Mouse (Mus musculus): ENCODE measurements around the gene Rad21l.
"Not testable (repeated sequence)": the region's sequence is repeated elsewhere in the genome, so short reads cannot be mapped to it uniquely, and the experiment has no call there.

Gene Rad21l

DNA sequence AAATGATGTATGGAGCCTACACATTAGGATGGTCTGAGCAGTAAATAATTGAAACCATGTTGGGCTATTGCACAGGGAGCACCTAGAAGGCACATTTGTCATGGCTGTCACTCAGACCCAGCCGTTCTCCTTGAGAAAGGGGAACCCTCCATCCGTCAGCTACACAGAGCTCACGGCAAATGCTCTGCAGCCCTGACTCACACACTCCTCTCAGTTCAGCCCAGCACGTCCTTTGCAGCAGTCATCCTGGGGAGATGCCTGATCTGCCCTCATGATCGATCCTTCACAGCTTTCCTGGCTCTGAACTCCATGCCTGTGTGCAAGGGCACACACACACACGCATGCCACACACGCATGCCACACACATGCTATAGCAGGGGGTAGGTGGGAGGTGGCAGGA, 39.0 kb downstream of the Rad21l start:
- no peak for DNase-seq (ENCODE audit: low read depth, low spot score)

DNA sequence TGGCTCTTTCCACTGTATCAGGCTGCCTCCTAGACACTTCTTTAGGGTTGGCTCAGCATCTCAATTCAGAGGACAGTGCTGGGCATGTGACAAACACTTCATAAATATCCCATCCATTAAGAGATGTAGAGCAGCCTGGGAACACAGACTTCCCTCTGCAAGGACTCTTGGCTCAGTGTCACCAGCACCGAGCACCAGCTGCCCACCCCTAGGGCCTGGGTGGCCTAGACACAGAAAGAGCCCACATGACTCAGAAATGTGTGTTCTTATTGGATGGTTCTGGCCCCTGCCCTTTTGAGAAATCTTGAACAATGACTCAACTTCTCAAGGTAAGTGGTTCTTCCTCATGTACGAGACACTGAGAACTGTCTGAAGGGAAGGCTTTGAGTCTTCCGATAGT, 40.3 kb downstream of the Rad21l start:
- no peak for DNase-seq (ENCODE audit: low read depth, low spot score)

DNA sequence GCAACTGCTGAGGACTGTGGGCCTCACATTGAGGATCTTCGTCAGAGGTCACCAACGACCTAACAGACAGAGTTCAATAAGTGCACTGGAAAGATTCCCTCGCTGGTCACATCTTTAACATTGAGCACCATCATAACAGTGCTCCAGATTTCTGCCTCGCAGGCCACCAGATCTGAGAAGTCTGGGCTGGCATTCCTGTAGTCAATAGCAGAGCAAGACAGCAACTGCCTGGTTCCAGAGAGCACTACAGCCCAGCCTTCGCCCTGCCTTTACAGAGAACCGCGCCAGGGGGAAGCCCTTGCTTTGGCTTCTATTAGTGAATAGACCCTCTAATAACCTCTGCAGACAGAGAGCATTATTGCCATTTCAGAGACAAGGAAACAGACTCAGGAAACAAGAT, 42.0 kb downstream of the Rad21l start:
- no peak for DNase-seq (ENCODE audit: low read depth, low spot score)

DNA sequence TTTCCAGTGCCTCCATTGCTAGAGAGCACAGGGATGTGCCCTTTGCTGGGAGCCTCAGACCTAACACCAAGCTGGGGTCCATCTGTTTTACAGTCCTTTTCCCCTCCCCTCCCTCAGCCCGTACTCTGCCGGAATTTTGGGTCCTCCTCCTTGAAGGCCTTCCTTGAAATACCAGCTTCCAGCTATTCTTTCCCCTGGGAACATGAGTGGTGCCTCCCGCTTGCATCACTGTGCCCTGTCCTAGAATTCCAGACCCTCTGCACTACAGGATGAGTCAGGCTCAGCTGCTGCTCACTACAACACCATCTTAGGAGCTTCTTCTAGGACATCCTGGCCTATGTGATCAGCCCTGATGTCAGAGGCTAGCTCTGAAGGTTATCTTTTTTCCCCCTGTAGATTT, 44.6 kb downstream of the Rad21l start:
- DNase-seq (ENCODE audit: low read depth, low spot score): no peak

DNA sequence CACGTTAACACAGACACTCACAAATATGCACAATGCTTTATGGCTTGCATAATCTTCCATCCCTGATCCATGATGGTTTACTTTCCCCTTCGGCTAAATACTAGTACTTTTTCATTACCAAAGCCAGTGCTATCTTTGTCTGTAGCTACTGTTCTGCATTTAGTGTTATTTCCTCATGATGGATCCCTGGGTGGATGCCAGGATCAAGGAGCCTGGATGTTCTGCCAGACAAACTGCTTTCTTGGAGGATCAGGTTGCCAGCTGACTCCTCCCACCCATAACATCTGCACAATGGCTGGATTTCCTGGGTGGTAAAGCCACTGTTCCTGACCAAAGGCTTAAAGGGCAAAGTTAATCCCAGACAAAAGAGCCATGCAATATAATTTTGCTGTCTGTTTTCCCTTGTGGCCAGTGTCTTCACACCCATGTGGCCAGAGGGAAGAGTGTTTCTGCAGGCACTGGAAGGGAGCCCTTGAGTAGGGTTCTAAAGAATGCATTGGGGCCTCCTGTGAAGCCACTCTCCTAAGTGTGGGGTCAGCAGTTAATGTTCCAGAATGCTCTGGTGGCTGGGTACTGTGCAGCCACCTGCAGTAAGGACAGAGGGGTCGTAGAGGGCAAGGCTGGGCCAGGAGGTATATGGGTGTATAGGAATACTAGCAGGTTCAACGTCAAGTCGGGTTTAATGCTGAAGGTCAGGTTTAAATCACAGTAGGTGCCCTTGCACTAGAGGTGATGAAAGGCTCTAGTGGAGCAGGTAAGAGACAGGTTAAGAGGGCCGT, 51.6 kb downstream of the Rad21l start:
- no peak for DNase-seq (ENCODE audit: low read depth, low spot score)

DNA sequence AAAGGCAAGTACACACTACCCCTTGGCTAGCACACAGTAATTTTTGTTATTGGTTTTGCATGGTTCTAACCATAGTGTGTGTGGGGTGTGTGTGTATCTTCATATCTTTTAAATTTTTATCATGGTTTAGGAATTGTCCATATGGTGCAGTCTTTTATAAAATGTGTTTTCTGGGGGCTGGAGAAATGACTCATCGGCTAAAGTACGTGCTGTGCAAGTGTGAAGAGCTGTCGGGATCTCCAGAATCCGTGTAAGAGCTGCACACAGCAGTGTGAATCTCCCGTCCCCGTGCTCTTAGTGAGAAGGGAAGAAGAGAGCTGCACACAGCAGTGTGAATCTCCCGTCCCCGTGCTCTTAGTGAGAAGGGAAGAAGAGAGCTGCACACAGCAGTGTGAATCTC, 52.6 kb downstream of the Rad21l start:
- not testable (repeated sequence) for DNase-seq (ENCODE audit: low read depth, low spot score)

DNA sequence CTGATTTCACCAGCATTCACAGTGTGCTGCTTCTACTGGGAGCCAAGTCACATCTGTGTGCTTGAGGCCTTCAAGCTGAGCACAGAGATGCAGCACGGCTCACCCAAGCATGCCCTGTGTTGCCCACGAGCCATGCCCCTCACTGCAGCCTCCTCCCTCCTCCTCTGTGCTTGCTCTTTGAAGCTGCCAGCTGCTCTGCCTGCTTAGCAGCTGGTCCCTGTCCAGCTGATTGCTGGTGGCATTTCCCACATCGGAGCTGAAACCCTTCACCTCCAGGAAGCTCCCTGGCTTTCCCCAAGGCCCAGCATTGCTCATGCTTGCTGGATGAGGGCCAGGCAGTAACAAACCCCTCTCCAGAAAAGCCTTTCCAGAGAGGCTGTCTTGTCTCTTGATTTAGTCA, 58.4 kb downstream of the Rad21l start:
- DNase-seq (ENCODE audit: low read depth, low spot score): no peak

DNA sequence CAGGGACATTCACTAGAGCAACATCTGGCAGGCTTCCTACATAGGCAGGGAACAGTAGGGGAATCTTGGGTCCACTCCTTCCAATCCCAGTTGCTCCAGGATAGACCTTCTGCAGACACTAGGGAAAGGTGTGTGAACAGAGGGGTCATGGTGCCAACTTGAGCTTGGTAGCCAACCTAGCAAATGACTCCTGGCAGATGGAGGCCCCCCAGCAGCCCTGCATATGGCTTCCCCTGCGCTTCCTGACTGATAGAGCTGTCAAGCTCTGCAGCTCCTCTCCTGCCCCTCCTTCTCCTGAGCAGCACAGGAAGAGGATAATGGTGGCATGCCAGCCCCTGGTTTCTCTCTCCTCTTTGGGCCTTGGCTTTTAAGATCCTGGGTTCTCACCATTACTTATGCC, 59.9 kb downstream of the Rad21l start:
- DNase-seq (ENCODE audit: low read depth, low spot score): no peak

DNA sequence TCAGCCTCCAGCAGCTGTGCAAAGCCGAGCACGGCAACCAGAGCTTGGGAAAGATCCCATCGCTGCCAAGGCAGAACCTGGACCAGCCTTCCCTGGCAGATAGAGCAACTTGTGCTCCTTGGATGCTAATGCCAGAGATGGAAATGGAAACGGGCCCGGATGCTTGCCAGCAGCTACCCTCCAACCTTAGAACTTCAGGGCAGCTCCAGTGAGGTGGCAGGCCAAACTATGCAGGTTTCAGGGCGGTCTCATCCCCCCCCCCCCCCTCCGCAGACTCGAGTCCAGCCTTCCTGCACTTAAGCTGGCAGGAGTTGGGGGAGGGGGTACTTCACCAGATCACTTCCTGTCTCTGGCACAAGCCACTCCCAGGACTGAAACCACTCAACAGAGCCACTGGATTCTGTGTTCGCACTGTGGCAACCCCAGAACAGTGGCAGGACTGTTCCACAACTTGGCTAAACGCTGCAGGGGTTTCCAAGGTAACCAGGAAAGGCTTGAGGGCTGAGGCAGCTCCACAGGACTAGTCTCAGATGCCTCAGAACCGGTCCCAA, 62.8 kb downstream of the Rad21l start:
- no peak for DNase-seq (ENCODE audit: low read depth, low spot score)

DNA sequence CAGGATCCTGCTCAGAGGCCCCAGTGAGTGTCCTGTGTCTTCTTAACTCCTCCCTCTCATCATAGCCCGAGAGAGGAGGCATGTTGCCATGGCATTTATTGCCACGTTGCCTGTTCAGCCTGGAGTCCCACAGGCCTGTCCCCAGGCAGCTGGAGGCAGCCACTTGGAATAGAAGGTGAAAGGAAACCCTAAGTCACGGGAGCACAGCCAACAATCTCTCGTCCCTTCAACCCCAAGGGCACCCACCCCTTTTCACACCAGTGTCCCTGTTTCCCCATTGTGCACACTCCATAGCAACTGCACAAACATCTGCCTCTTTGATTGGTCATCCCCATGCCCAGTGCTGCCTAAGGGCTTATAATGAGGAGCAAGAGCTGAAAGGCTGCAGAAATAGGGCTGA, 64.7 kb downstream of the Rad21l start:
- no peak for DNase-seq (ENCODE audit: low read depth, low spot score)

DNA sequence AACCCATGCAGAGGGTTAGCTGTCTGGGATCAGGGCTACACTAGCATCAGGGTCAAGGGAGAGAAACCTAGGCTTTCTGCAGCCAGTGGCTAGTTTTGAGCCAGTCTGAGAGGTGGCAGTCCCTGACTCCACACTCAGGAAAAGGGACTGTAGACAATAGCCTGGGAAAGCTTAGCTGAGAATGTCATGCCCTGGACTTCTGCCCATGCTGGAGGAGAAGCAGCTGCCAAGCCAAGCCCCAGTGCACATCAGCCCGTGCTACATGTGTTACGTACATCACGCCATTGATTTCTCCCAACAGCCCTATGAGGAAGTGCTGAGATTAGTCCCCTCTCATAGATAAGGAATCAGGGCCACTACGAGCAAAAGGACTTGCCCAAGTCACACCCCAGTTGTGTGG, 66.2 kb downstream of the Rad21l start:
- no peak for DNase-seq (ENCODE audit: low read depth, low spot score)

DNA sequence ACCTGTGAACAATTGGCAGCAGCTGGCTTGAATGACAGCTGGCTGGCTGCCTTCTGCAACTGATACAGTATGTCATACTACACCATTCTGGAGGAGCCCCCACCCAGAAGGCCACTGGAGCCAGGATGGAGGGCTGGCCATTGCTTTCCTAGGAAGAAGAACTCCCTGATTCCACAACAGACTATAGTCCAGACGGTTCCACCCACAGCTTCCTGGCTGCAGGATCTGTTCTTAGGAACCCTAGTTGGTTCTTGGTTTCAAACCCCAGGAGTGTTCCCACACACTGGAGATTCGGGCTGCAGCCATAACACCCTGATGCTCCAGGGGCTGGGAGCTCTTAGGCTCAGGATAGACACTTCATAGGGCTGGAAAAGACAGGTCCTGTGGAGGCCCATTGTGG, 70.3 kb downstream of the Rad21l start:
- DNase-seq (ENCODE audit: low read depth, low spot score): no peak
